In the genomic region with DNA sequence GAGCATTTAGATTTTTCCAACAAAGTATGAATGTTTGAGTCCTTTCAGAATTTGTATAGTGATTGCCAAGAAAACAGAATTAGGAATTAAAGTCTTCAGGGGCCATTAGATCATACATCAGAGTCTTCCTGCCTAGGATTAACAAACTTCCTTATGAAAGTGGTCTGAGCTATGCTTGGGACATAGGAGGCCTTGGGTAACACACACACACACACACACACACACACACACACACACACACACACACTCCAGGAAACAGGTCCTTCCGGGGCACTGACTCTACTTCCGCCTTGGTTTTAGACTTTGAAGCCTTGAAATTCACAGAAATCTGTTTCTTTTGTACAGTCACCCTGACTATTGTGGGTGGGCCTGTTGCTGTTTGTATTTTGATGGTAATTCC, we compare ENCODE assay signal across 17 mouse cellular contexts.
"Had no signal": no experiment of that assay in that cellular context is flagged by ENCODE, and none has a peak within 500 bp of the region (broad histone marks: within the 10 kb centered on the region; RNA-seq: fewer than 3 reads in every experiment).

No protein-coding gene starts in this region.

- H3K4me1 ChIP-seq: midbrain, embryonic 12.5 days; midbrain, embryonic 15.5 days; neural tube, embryonic 12.5 days; neural tube, embryonic 15.5 days; stomach, embryonic 15.5 days had no signal

- H3K27ac ChIP-seq: kidney, postnatal 0 days; layer of hippocampus, adult 2 months; liver, embryonic 14.5 days; midbrain, embryonic 12.5 days; midbrain, embryonic 15.5 days; neural tube, embryonic 12.5 days; neural tube, embryonic 15.5 days; stomach, embryonic 15.5 days had no signal

- H3K36me3 ChIP-seq: midbrain, embryonic 12.5 days; midbrain, embryonic 15.5 days; neural tube, embryonic 12.5 days; neural tube, embryonic 15.5 days; stomach, embryonic 15.5 days had no signal

- H3K4me2 ChIP-seq: midbrain, embryonic 12.5 days; midbrain, embryonic 15.5 days; neural tube, embryonic 12.5 days; neural tube, embryonic 15.5 days; stomach, embryonic 15.5 days had no signal

- H3K4me3 ChIP-seq: layer of hippocampus, adult 2 months; midbrain, embryonic 12.5 days; midbrain, embryonic 15.5 days; neural tube, embryonic 12.5 days; neural tube, embryonic 15.5 days; stomach, embryonic 15.5 days had no signal

- H3K9me3 ChIP-seq: midbrain, embryonic 12.5 days; midbrain, embryonic 15.5 days; neural tube, embryonic 12.5 days; neural tube, embryonic 15.5 days; stomach, embryonic 15.5 days had no signal

- H3K27me3 ChIP-seq: midbrain, embryonic 12.5 days; midbrain, embryonic 15.5 days; neural tube, embryonic 12.5 days; neural tube, embryonic 15.5 days; stomach, embryonic 15.5 days had no signal

- DNase-seq: kidney, adult 2 months; kidney, postnatal 25 days; layer of hippocampus, adult 9-11 months; lung, adult 18-20 months; lung, postnatal 14 days; right cerebral cortex, adult 18-20 months; right cerebral cortex, postnatal 14 days; right cerebral cortex, postnatal 4 days; thymus, postnatal 25 days had no signal

- H3K9ac ChIP-seq: liver, embryonic 14.5 days; midbrain, embryonic 12.5 days; midbrain, embryonic 15.5 days; neural tube, embryonic 12.5 days; neural tube, embryonic 15.5 days; stomach, embryonic 15.5 days had no signal

- ATAC-seq: midbrain, embryonic 15.5 days had no signal
